Mouse (Mus musculus) ES-E14 (cell line): ENCODE data around the gene AI467606. TPM values are rescaled to one million over a fixed set of nuclear protein-coding genes. Genes with fewer than 3 reads are reported as not detected.

ENCODE experiments used
- DNase-seq: peaks from one replicate; pipeline ENCODE4 v3.0.0-alpha.2; 2013; ENCODE audit warnings: low read depth, low spot score
- H3K27ac ChIP-seq: 2 replicates; pipeline ENCODE4 v1.5.1; 2012; ENCODE audit warnings: low read depth, mild to moderate bottlenecking, low read length, moderate library complexity, mixed read lengths; ENCODE audit not compliant: poor library complexity, insufficient read depth, severe bottlenecking
- H3K36me3 ChIP-seq: 2 replicates; pipeline ENCODE4 v1.6.1; 2012; ENCODE audit warnings: mild to moderate bottlenecking, low read length, moderate library complexity, mixed read lengths; ENCODE audit not compliant: control insufficient read depth, poor library complexity, insufficient read depth, severe bottlenecking
- H3K4me1 ChIP-seq, 2 experiments: fragments of 150-350 bp in 1 of 2; sonication (generic) in 1 of 2; 2 replicates each; pipeline ENCODE4 v1.6.1; 2012; ENCODE audit warnings: low read length in 2 of 2, mild to moderate bottlenecking in 1 of 2, mixed read lengths in 1 of 2; ENCODE audit not compliant: control insufficient read depth in 2 of 2, insufficient read depth in 2 of 2, poor library complexity in 1 of 2
- H3K4me3 ChIP-seq, 2 experiments: fragments of 150-350 bp in 1 of 2; sonication (generic) in 1 of 2; 2 replicates each; pipeline ENCODE4 v1.5.1; 2012; ENCODE audit warnings: low read length in 2 of 2, low read depth in 1 of 2, mild to moderate bottlenecking in 1 of 2, mixed read lengths in 1 of 2; ENCODE audit not compliant: insufficient read depth in 1 of 2, poor library complexity in 1 of 2, severe bottlenecking in 1 of 2
- H3K9ac ChIP-seq: 2 replicates; pipeline ENCODE4 v1.6.1; 2012; ENCODE audit warnings: low read depth, mild to moderate bottlenecking, low read length, mixed read lengths; ENCODE audit not compliant: poor library complexity, insufficient read depth, severe bottlenecking
- H3K9me3 ChIP-seq: fragments of 150-350 bp; sonication (generic); 2 replicates; pipeline ENCODE4 v1.6.1; 2012; ENCODE audit warnings: low read depth, mild to moderate bottlenecking, low read length; ENCODE audit not compliant: control insufficient read depth, insufficient read depth
- CHD2 ChIP-seq: IDR thresholded peaks from 2 replicates; pipeline ENCODE4 v1.6.1; 2014; ENCODE audit warnings: mild to moderate bottlenecking, low read depth, low read length, inconsistent platforms
- HCFC1 ChIP-seq: IDR thresholded peaks from 2 replicates; pipeline ENCODE4 v1.6.1; 2012; ENCODE audit warnings: low read length, inconsistent platforms, borderline replicate concordance; ENCODE audit not compliant: insufficient read depth
- MAFK ChIP-seq: IDR thresholded peaks from 2 replicates; pipeline ENCODE4 v1.6.1; 2014; ENCODE audit warnings: mild to moderate bottlenecking, low read depth, low read length, inconsistent platforms; ENCODE audit not compliant: insufficient read depth
- ZC3H11A ChIP-seq: IDR thresholded peaks from 2 replicates; pipeline ENCODE4 v1.6.1; 2012; ENCODE audit warnings: low read depth, mild to moderate bottlenecking, inconsistent platforms, low read length, borderline replicate concordance
- ZNF384 ChIP-seq: IDR thresholded peaks from 2 replicates; pipeline ENCODE4 v1.6.1; 2012; ENCODE audit warnings: low read depth, low read length, inconsistent platforms
- in situ Hi-C, 2 experiments: fragments of 600-800 bp; cut with MboI; formaldehyde crosslinking; loops; one replicate each; pipeline ENCODE4 v1.15.1; 2025; ENCODE audit warnings: low sequenced_read_pairs in 2 of 2, inconsistent platforms in 1 of 2; ENCODE audit not compliant: unreplicated experiment in 2 of 2
- total RNA-seq: library from RNA; depleted of rRNA; stranded (reverse); fragments of 300-350 nt; gene quantifications from 2 replicates; pipeline ENCODE4 v1.2.3, GENCODE M21; 2012

The AI467606 gene
- total RNA-seq, 1 experiment: 13.5 TPM

- no peaks in the 10 kb centered on the region for H3K9me3 ChIP-seq
- H3K4me3 ChIP-seq: peak within 1 kb of the TSS; percentile 7 to 26; a peak in 1 of 4 replicates
- H3K9ac ChIP-seq: no peak within 1 kb of the TSS
- peaks cover 3 to 32% of the 10 kb centered on the region in 2 experiments; a peak in 3 of 4 replicates for H3K4me1 ChIP-seq
- TF ChIP-seq HCFC1: no peak
- no peak for DNase-seq
- in situ Hi-C loops: no loop called here
- H3K27ac ChIP-seq: no peak within 1 kb of the TSS
- no peaks in the 10 kb centered on the region for H3K36me3 ChIP-seq
Observed at GRCm38 (mm10) chr7:127137262-127138017, 46.3 kb downstream of the AI467606 start, which contains the start of gene Spn. Spn (minus strand) TSS chr7:127137823.

DNA sequence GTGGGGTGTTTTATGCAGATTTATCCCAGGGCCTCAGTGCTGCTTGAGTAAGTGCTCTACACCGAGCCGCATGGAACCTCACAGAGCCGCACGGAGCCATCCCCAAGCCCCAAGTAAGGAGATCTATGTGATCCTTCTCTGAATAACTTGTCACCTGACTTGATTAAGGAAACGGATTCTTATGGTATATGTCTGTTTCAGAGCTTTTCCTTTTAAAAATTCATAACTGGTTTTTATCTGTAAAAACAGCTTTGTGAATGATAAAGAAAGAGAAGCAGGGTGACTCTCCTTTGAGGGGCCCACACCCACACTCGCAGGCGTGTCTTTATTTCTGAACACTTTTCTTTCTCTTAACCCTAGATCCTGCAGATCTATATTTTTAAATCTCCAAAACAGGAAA lies 47.9 kb downstream of the AI467606 start:
- no peak for DNase-seq
- no peaks in the 10 kb centered on the region for H3K9me3 ChIP-seq
- no peaks in the 10 kb centered on the region for H3K36me3 ChIP-seq
- H3K9ac ChIP-seq: no peak overlapping the region
- in situ Hi-C loops: no loop called here
- TF ChIP-seq MAFK: no peak
- no peak for TF ChIP-seq HCFC1
- no peak for TF ChIP-seq ZC3H11A
- no peak for TF ChIP-seq CHD2
- TF ChIP-seq ZNF384: no peak
- peaks cover 3 to 34% of the 10 kb centered on the region in 2 experiments; a peak in 3 of 4 replicates for H3K4me1 ChIP-seq
- H3K27ac ChIP-seq: no peak overlapping the region
- H3K4me3 ChIP-seq: no peak overlapping the region

- in situ Hi-C loops: no loop called here
- no peak for DNase-seq
- H3K9ac ChIP-seq: no peak overlapping the region
- H3K4me1 ChIP-seq: peaks cover 3 to 34% of the 10 kb centered on the region in 2 experiments; a peak in 3 of 4 replicates
- H3K4me3 ChIP-seq: no peak overlapping the region
- TF ChIP-seq HCFC1 (no peak), ZNF384 (no peak), CHD2 (no peak), MAFK (no peak), ZC3H11A (no peak)
- no peaks in the 10 kb centered on the region for H3K36me3 ChIP-seq
- H3K9me3 ChIP-seq: no peaks in the 10 kb centered on the region
- H3K27ac ChIP-seq: peak overlapping the region; percentile 64; the same call in 1 of the 2 replicates
Observed at GRCm38 (mm10) chr7:127139562-127139961, 48.4 kb downstream of the AI467606 start.

- Histone ChIP-seq H3K27ac (peak overlapping the region; percentile 54; the same call in 1 of the 2 replicates), H3K9me3 (no peaks in the 10 kb centered on the region), H3K4me1 (peaks cover 5 to 29% of the 10 kb centered on the region in 2 experiments), H3K4me3 (no peak overlapping the region), H3K9ac (no peak overlapping the region), H3K36me3 (no peaks in the 10 kb centered on the region)
- no peak for TF ChIP-seq HCFC1
- in situ Hi-C loops: no loop called here
- no peak for DNase-seq
Observed at GRCm38 (mm10) chr7:127140623-127141404, 49.7 kb downstream of the AI467606 start.

- peaks cover 6 to 31% of the 10 kb centered on the region in 2 experiments for H3K4me1 ChIP-seq
- no peak overlapping the region for H3K9ac ChIP-seq
- TF ChIP-seq MAFK (no peak), ZNF384 (no peak), ZC3H11A (no peak), HCFC1 (no peak), CHD2 (no peak)
- no peaks in the 10 kb centered on the region for H3K9me3 ChIP-seq
- in situ Hi-C loops: no loop called here
- DNase-seq: no peak
- no peak overlapping the region for H3K27ac ChIP-seq
- H3K36me3 ChIP-seq: no peaks in the 10 kb centered on the region
- no peak overlapping the region for H3K4me3 ChIP-seq
Observed at GRCm38 (mm10) chr7:127142214-127142613, 51.1 kb downstream of the AI467606 start.
